Mouse (Mus musculus): ENCODE measurements around the gene Scg5.

- TF ChIP-seq CTCF (IDR thresholded peaks at IDR 0.05; ENCODE audit: borderline replicate concordance, extremely low read depth, insufficient read depth, insufficient read length) (no peak), POLR2A (IDR thresholded peaks at IDR 0.05; ENCODE audit: borderline replicate concordance, extremely low read depth, insufficient read depth, insufficient read length, poor library complexity, severe bottlenecking) (no peak)
Measured at GRCm38 (mm10) chr2:113793521-113793920, 35.4 kb downstream of the Scg5 start.
